Mouse (Mus musculus): ENCODE data around the gene 4930432K21Rik. TPM values are rescaled to one million over a fixed set of nuclear protein-coding genes. Genes with fewer than 3 reads are reported as not detected.

Gene 4930432K21Rik
- polyA plus RNA-seq, 1 experiment from 2014 or later, result 1.8 TPM

DNA sequence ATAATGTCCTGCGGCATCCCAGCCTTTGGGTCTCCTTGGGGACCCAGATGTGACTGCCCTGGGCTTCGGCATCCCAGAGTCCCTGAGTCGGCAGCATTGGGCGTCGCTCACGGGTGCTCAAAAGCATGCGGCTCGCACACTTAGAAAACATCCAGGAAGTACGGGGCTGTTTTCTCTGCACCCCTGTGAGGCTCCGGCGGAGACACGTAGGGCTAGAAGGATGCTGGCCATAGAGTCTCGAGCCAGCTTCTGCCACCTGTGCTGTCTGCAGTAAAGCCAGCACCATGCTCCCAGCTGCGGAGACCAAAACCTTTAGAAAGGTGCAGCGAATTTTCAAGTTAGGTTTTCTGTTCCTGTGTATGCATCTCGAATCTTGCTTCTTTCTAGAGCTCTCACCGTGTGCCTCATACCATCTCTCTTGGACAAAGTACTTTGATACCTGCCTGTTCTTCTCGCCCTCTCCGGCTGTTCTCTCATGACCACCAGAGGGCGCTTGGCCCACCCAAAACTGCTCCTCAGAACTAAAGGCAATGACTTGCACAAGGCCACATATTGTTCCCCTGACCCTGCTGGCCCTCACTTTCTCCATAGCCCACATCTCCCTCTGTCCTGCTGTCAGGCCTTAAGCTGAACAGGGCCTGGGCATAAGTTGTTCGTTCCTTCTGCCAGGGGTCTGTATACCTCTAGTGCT lies 39.4 kb downstream of the 4930432K21Rik start:
- peaks cover 51% of the 10 kb centered on the region for H3K4me1 ChIP-seq
- H3K27ac ChIP-seq (replicated peaks), result peak overlapping the region; percentile 58
- peak; percentile 82 for DNase-seq (ENCODE audit: low spot score)
- H3K27me3 ChIP-seq (replicated peaks; ENCODE audit: low read depth, poor library complexity, severe bottlenecking), result peaks cover 34% of the 10 kb centered on the region
- WGBS, result 4% methylated on average over 21 of the region's 21 CpGs
- 0 out of 2 replicates have a peak, but pooled peaks cover 1% of the 10 kb centered on the region for H3K36me3 ChIP-seq (replicated peaks)
- peak overlapping the region; percentile 54 for H3K4me3 ChIP-seq
- H3K9me3 ChIP-seq, result no peaks in the 10 kb centered on the region

DNA sequence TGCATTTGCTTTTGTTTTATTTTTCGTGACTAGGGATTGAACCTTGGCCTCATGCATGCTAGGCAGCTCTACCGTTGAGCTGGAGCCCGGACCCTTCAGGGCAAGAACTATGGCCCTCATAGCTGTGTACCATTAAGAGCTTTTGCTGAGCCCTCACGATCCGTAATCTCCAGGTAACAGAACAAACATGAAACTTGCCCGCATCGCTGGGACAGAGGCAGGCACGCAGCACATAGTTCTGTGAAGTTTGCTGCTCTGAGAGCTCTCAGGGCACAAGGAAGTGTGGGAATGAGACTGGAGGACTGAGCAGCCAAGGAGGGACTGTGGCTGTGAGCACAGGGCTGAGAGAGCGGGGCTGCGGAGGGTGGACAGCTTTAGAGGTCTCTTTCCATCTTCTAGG lies 40.8 kb downstream of the 4930432K21Rik start:
- Histone ChIP-seq H3K4me3 (no peak overlapping the region), H3K9me3 (no peaks in the 10 kb centered on the region), H3K4me1 (peaks cover 54% of the 10 kb centered on the region), H3K36me3 (replicated peaks) (no peaks in the 10 kb centered on the region), H3K27ac (replicated peaks) (no peak overlapping the region), H3K27me3 (replicated peaks; ENCODE audit: low read depth, poor library complexity, severe bottlenecking) (peaks cover 43% of the 10 kb centered on the region)
- DNase-seq (ENCODE audit: low spot score), result no peak
- 89% methylated on average over 10 of the region's 10 CpGs for WGBS

DNA sequence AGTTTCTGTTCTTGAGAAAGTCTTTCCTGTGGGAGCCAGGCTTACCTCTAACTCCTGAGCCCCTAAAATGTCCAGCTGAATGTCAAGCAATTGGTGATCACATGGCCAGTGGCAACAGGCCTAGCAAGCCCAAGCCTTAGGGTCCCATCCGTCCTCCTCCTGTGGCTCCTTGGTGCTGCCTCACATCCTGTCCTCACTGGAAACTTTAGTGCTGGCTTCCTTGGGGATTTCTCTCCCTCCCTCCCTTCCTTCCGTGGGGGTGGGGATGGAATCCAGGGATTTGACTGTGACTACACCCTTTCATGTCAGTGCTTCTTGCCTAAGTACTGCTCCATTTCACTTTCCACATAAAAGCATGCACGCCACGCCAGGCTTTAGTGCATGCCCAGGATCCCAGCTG lies 41.8 kb downstream of the 4930432K21Rik start:
- Histone ChIP-seq H3K27ac (replicated peaks) (peak overlapping the region; percentile 69), H3K9me3 (no peaks in the 10 kb centered on the region), H3K4me1 (peaks cover 46% of the 10 kb centered on the region), H3K27me3 (replicated peaks; ENCODE audit: low read depth, poor library complexity, severe bottlenecking) (peaks cover 37% of the 10 kb centered on the region), H3K4me3 (no peak overlapping the region), H3K36me3 (replicated peaks) (no peaks in the 10 kb centered on the region)
- no peak for DNase-seq (ENCODE audit: low spot score)
- 55% methylated on average over 4 of the region's 4 CpGs for WGBS

DNA sequence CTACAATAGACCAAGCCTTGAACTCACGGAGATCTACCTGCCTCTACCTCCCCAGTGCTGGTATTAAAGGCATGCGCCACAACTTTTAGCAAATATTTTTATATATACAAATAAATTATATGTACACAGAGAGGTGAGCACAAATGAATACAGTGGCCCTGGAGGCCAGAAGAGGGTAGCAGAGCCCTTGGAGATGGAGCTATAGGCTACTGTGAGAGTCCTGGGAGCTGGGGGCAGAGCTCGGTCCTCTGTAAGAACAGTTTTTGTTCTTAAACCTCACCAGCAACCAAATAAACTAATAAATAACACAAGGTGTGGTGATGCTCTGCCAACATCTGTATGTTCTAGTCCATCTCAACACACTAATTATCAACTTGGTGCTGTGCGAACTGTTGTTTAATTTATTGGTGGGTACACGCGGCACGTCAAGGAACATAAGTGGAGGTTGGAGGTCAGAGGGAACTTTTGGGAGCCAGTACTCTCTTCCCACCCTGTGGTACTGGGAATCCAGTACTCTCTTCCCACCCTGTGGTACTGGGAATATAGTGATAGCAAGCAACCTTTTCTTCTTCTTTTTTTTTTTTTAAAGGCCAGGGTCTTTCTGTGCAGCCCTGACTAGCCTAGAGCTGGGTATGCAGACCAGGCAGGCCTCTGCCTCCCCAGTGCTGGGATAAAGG lies 42.5 kb downstream of the 4930432K21Rik start:
- Histone ChIP-seq H3K27ac (replicated peaks) (no peak overlapping the region), H3K9me3 (no peaks in the 10 kb centered on the region), H3K36me3 (replicated peaks) (no peaks in the 10 kb centered on the region), H3K27me3 (replicated peaks; ENCODE audit: low read depth, poor library complexity, severe bottlenecking) (peaks cover 30% of the 10 kb centered on the region), H3K4me3 (no peak overlapping the region), H3K4me1 (peaks cover 44% of the 10 kb centered on the region)
- DNase-seq (ENCODE audit: low spot score), result no peak
- WGBS, result 92% methylated on average over 7 of the region's 7 CpGs

DNA sequence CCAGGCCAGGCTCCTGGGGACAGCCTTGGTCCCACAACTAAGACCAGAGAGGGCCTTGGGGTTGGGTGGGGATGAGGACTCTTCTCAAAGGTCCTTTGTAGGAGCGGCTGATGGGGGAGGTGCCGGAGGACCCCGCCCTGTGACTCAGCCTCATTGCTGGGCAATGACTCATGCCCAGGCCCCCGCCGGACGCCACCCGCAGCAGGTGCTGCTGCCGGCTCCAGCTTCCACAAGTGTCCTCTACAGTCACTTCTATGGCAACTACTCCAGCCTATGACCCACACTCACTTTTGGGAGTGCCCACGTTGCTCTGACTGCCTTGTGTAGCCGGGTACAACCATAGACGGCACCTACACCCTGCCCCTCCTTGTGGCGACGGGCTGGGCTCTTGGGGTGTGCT lies 44.2 kb downstream of the 4930432K21Rik start:
- Histone ChIP-seq H3K9me3 (no peaks in the 10 kb centered on the region), H3K4me3 (peak overlapping the region; percentile 46), H3K4me1 (peaks cover 35% of the 10 kb centered on the region), H3K36me3 (replicated peaks) (no peaks in the 10 kb centered on the region), H3K27ac (replicated peaks) (peak overlapping the region; percentile 69), H3K27me3 (replicated peaks; ENCODE audit: low read depth, poor library complexity, severe bottlenecking) (peaks cover 25% of the 10 kb centered on the region)
- 33% methylated on average over 13 of the region's 13 CpGs for WGBS
- DNase-seq (ENCODE audit: low spot score), result no peak

DNA sequence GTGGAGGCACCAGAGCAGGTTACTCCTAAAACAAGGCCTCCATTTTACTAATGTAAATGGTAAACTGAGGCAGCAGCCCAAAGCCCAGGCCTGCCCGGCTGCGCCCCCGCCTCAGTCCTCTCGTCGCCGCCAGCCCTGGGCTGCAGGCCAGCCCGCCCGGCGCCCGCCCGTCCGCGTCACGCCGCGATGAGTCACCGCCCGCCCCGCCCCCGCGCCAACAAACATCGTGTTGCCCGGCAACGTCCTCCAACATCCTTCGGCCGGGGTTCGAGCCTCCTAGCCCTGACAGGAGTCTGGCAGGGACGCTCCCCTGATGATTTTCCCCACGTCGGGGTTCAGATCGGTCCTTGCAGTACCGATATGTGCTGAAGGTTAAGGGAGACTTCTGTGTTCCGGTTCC lies 44.7 kb downstream of the 4930432K21Rik start:
- Histone ChIP-seq H3K4me1 (peaks cover 35% of the 10 kb centered on the region), H3K27ac (replicated peaks) (peak overlapping the region; percentile 69), H3K36me3 (replicated peaks) (no peaks in the 10 kb centered on the region), H3K27me3 (replicated peaks; ENCODE audit: low read depth, poor library complexity, severe bottlenecking) (peaks cover 20% of the 10 kb centered on the region), H3K9me3 (no peaks in the 10 kb centered on the region), H3K4me3 (peak overlapping the region; percentile 46)
- 6% methylated on average over 33 of the region's 33 CpGs for WGBS
- DNase-seq (ENCODE audit: low spot score), result peak; percentile 88

DNA sequence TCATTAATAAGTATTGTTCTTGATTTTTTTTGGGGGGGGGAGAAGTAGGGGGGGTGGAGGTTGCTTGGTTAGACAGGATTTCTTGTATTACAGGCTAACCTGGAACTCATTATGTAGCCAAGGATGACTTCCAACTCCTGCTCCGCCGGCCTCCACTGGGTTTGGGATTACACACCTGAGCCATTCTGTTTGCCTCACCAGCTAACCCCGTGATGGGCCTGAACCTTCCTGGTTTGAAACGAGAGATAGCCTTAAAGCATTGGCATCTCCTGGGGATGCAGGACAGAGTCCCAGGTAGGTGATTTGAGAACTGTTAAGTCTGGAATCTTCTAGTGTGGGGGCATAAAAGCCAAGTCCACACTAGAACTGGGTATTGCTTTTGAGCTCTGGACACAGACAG lies 45.3 kb downstream of the 4930432K21Rik start:
- Histone ChIP-seq H3K27me3 (replicated peaks; ENCODE audit: low read depth, poor library complexity, severe bottlenecking) (peaks cover 14% of the 10 kb centered on the region; the same call in 1 of the 2 replicates), H3K27ac (replicated peaks) (no peak overlapping the region), H3K4me3 (no peak overlapping the region; the same call in 1 of the 2 replicates), H3K4me1 (peaks cover 41% of the 10 kb centered on the region), H3K9me3 (no peaks in the 10 kb centered on the region), H3K36me3 (replicated peaks) (no peaks in the 10 kb centered on the region)
- no peak for DNase-seq (ENCODE audit: low spot score)
- 49% methylated on average over 4 of the region's 4 CpGs for WGBS

DNA sequence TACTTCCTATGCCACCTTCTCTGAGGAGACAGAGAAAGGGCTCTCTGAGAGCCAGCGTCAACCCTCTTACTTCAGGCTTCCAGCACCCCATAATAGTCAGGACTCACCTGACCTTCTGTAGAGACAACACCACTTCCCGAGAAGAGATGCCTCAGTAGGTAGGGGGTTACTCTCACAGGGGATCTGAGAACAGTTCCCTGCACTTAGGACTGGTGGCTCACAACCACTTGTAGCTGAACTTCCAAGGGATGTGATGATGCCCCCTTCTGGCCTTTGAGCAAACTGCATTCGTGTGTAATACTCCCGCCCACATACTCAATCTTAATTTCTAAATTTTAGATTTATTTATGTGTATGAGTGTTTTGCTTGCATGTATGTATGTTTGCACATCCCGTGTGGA lies 45.7 kb downstream of the 4930432K21Rik start:
- WGBS, result 77% methylated on average over 5 of the region's 5 CpGs
- DNase-seq (ENCODE audit: low spot score), result no peak
- no peak overlapping the region for H3K4me3 ChIP-seq
- H3K27me3 ChIP-seq (replicated peaks; ENCODE audit: low read depth, poor library complexity, severe bottlenecking), result peaks cover 10% of the 10 kb centered on the region; the same call in 1 of the 2 replicates
- peak overlapping the region; percentile 40; the same call in 1 of the 2 replicates for H3K27ac ChIP-seq (replicated peaks)
- H3K9me3 ChIP-seq, result no peaks in the 10 kb centered on the region
- H3K36me3 ChIP-seq (replicated peaks), result no peaks in the 10 kb centered on the region
- H3K4me1 ChIP-seq, result peaks cover 45% of the 10 kb centered on the region

DNA sequence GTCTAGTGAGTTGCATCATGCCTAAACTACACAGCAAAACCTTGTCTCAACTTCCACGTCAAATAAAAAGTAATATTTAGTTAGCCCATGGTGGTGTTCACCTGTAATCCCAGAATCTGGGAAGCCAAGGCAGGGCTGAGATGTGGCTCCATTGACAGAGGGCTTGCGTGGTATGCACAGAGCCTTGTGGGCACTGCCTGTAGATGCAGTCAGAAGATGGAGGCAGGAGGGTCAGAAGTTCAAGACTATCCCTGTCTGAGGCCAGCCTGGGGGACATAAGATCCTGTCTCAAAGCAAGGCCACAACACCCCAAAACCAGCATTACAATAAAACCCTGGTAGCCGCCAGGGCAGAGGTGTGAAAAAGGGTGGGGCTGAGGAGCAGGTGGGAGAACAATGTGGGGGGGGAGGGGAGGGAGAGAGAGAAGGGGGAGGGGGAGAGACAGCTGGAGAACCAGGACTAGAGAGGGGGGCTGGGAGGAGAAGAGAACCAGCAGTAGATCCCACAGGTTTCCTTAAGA lies 46.5 kb downstream of the 4930432K21Rik start:
- Histone ChIP-seq H3K4me1 (peaks cover 52% of the 10 kb centered on the region), H3K27ac (replicated peaks) (0 out of 2 replicates have a peak overlapping the region, but pooled peaks have one; percentile 30), H3K4me3 (no peak overlapping the region), H3K36me3 (replicated peaks) (no peaks in the 10 kb centered on the region), H3K27me3 (replicated peaks; ENCODE audit: low read depth, poor library complexity, severe bottlenecking) (peaks cover 8% of the 10 kb centered on the region; the same call in 1 of the 2 replicates), H3K9me3 (no peaks in the 10 kb centered on the region)
- 70% methylated on average over 3 of the region's 3 CpGs for WGBS
- DNase-seq (ENCODE audit: low spot score), result no peak

DNA sequence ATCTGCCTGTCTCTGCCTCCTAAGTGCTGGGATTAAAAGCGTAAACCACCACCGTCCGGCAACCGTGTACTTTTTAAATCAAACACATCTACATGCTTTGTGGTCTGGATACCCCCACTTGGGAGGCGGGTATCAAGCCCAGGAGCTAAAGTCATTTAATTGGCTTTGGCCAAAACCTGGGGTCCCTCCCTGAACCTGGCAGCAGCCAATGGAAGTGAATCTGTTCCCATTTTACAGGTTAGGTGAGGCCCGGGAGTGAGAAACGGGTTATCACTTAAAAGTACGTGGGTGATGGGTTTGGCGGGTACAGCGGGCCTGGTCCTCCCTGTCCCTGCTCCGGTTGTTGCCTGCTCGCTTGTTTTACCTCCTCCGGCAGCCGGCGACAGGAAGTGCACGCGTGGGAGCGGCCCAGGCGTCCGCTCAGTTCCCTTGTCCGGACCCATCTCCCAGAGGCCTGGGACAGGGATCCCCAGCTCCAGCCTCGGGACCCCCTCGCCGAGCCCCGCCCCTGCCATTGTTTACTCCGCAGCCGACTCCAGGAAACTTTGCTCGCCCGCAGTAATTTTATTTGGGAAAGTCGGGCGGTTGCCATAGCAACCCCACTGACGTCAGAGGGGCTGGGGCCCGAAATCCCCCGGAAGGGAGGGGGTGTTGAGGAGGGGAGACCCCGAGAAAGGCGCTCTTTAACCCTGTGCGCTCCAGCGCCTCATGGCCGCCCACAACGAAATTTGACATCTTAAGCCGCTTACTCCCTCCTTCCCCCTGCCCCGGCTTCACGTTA lies 49.5 kb downstream of the 4930432K21Rik start:
- Histone ChIP-seq H3K4me1 (peaks cover 67% of the 10 kb centered on the region), H3K27ac (replicated peaks) (peak overlapping the region; percentile 95), H3K27me3 (replicated peaks; ENCODE audit: low read depth, poor library complexity, severe bottlenecking) (peaks cover 20% of the 10 kb centered on the region), H3K36me3 (replicated peaks) (0 out of 2 replicates have a peak, but pooled peaks cover 4% of the 10 kb centered on the region), H3K9me3 (no peaks in the 10 kb centered on the region), H3K4me3 (peak overlapping the region; percentile 66)
- 2% methylated on average over 43 of the region's 43 CpGs for WGBS
- peak; percentile 98 for DNase-seq (ENCODE audit: low spot score)

DNA sequence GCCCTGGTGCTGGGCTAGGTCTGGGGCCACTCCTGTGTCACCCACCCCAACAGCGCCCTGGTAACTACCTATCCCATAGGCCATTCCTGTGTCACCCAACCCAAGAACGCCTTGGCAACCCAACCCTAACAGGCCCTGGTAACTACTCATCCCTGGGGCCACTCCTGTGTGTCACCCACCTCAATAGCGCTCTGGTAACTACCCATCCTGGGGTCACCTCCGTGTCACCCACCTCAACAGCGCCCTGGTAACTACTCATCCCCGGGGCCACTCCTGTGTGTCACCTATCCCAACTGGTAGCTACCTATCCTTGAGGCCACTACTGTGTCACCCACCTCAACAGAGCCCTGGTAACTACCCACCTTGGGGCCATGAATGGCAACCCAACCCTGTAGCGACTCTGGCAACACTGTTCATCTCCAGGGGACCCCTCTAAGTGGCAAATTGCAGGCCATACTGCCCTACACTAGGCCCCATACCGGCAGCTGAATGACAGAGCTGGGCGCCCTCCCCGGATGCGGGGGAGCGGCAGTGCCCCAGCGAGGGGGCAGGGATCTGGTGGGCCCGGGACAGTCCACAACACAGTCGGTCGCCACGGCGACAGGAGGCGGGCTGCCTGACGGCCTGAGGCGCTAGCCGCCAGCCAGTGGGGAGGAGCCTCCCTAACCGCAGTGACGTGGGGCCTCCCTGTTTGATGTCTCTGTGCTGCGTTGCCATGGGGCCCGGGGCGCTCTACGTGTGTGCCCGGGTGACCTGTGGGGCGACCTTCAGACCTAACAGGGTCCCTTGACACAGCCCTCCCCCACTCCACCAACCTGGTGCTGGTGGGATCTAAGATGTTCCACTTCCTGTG lies 50.3 kb downstream of the 4930432K21Rik start:
- Histone ChIP-seq H3K36me3 (replicated peaks) (0 out of 2 replicates have a peak, but pooled peaks cover 4% of the 10 kb centered on the region), H3K27ac (replicated peaks) (peak overlapping the region; percentile 95), H3K27me3 (replicated peaks; ENCODE audit: low read depth, poor library complexity, severe bottlenecking) (peaks cover 21% of the 10 kb centered on the region), H3K4me1 (peaks cover 67% of the 10 kb centered on the region), H3K4me3 (peak overlapping the region; percentile 66), H3K9me3 (no peaks in the 10 kb centered on the region)
- peak; percentile 97 for DNase-seq (ENCODE audit: low spot score)
- 2% methylated on average over 30 of the region's 30 CpGs for WGBS
